Mouse (Mus musculus) forebrain, embryonic 10.5 days (tissue): Measurements from ENCODE around the gene Pla2g4a. TPM values are rescaled to one million over a fixed set of nuclear protein-coding genes. Genes with fewer than 3 reads are reported as not detected.
"Not testable (repeated sequence)": the region's sequence is repeated elsewhere in the genome, so short reads cannot be mapped to it uniquely, and the experiment has no call there.

ENCODE experiments used
- DNase-seq: peaks from one replicate; pipeline ENCODE4 v3.0.0-alpha.2; 2017; ENCODE audit warnings: low spot score; ENCODE audit errors: extremely low spot score
- H3K27ac ChIP-seq: fragments of 300-500 bp; sonication (generic); 2 replicates; pipeline ENCODE4 v1.5.1; 2016; ENCODE audit warnings: mild to moderate bottlenecking
- H3K27me3 ChIP-seq: fragments of 300-500 bp; sonication (generic); 2 replicates; pipeline ENCODE4 v1.6.1; 2016; ENCODE audit warnings: mild to moderate bottlenecking; ENCODE audit not compliant: poor library complexity, severe bottlenecking
- H3K36me3 ChIP-seq: fragments of 300-500 bp; sonication (generic); replicated peaks from 2 replicates; pipeline ENCODE4 v1.6.1; 2016; ENCODE audit warnings: mild to moderate bottlenecking, moderate library complexity
- H3K4me1 ChIP-seq: fragments of 300-500 bp; sonication (generic); 2 replicates; pipeline ENCODE4 v1.6.1; 2016
- H3K4me3 ChIP-seq: fragments of 300-500 bp; sonication (generic); 2 replicates; pipeline ENCODE4 v1.5.1; 2016; ENCODE audit warnings: mild to moderate bottlenecking, moderate library complexity
- H3K9me3 ChIP-seq: fragments of 300-500 bp; sonication (generic); 2 replicates; pipeline ENCODE4 v1.6.1; 2016; ENCODE audit warnings: mild to moderate bottlenecking, moderate library complexity
- WGBS: fragments of 180-500 bp; shearing (Covaris S2); methylation state at CpG from one replicate; pipeline ENCODE4 v1.1.7; 2016; 5-methylcytosine and 5-hydroxymethylcytosine counted together
- polyA plus RNA-seq: library from polyadenylated mRNA; unstranded; fragments of >200 nt; fragmentation: Nextera tagmentation; extraction: Ambion mirVana; gene quantifications from 2 replicates; pipeline ENCODE4 v1.2.1, GENCODE M21; 2016

Gene Pla2g4a
- polyA plus RNA-seq, 1 experiment from 2014 or later: 5.0 TPM

DNA sequence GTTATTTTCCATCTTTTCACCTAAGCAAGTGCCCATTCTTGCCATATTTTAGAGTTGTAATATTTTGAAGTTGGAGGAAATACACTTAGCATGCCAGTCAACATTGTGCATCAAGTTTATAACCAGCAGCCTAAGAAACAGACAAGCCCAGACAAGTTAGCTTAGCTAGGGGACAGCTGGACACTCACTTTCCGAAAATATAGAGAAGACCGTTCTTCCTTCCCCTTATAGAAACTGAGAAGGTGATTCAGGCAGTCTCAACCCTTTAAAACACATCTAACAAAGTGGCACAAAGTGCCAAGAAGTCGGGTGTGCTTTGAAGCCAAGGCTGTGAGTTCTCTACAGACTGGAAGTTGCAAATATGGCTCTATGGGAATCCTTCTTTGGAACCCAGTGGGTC lies 10.4 kb downstream of the Pla2g4a start:
- 87% methylated on average over 3 of the region's 3 CpGs for WGBS
- H3K9me3 ChIP-seq: no peaks in the 10 kb centered on the region
- DNase-seq: no peak

DNA sequence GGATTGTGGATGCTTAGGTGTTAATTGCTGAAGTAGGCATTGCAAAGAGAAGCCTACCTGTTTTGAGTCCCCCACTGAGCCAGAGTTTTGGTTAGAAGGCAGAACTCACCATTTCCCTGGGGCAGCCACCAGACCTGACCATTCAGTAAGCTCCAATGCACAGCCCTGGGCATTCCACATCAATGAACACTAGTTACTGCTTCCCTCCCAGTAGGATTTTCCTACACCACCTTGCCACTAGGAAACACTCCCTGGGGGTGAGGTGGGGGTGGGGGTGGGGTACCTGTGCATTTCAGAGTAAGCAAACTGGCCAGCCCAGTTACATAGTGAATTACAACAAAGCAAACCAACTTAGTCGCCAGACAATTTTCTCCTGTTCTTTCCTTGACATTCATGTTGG lies 10.8 kb downstream of the Pla2g4a start:
- H3K9me3 ChIP-seq: no peaks in the 10 kb centered on the region
- no peak overlapping the region for H3K27ac ChIP-seq
- H3K4me3 ChIP-seq: no peak overlapping the region
- DNase-seq: no peak
- H3K4me1 ChIP-seq: no peaks in the 10 kb centered on the region
- H3K27me3 ChIP-seq: no peaks in the 10 kb centered on the region
- no peaks in the 10 kb centered on the region for H3K36me3 ChIP-seq
- WGBS: 67% methylated on average over 1 of the region's 1 CpGs

More for the DNA sequence above, 10.4 kb downstream of the Pla2g4a start:
- no peak overlapping the region for H3K4me3 ChIP-seq
- H3K27me3 ChIP-seq: no peaks in the 10 kb centered on the region
- H3K4me1 ChIP-seq: no peaks in the 10 kb centered on the region
- no peak overlapping the region for H3K27ac ChIP-seq
- no peaks in the 10 kb centered on the region for H3K36me3 ChIP-seq

- no peak for DNase-seq
- Histone ChIP-seq H3K36me3 (no peaks in the 10 kb centered on the region), H3K4me3 (no peak overlapping the region), H3K9me3 (no peaks in the 10 kb centered on the region), H3K4me1 (no peaks in the 10 kb centered on the region), H3K27ac (no peak overlapping the region), H3K27me3 (no peaks in the 10 kb centered on the region)
- WGBS: 87% methylated on average over 1 of the region's 1 CpGs
Measured at GRCm38 (mm10) chr1:149949334-149949733, 11.8 kb downstream of the Pla2g4a start.

GRCm38 (mm10) chr1:149948066-149948825 lies 12.8 kb downstream of the Pla2g4a start:
- Histone ChIP-seq H3K9me3 (no peaks in the 10 kb centered on the region), H3K27ac (no peak overlapping the region), H3K27me3 (no peaks in the 10 kb centered on the region), H3K36me3 (no peaks in the 10 kb centered on the region), H3K4me1 (no peaks in the 10 kb centered on the region), H3K4me3 (no peak overlapping the region)
- DNase-seq: no peak
- WGBS: 89% methylated on average over 8 of the region's 8 CpGs

- H3K4me3 ChIP-seq: no peak overlapping the region
- no peak for DNase-seq
- H3K27ac ChIP-seq: no peak overlapping the region
- WGBS: 80% methylated on average over 5 of the region's 5 CpGs
- H3K9me3 ChIP-seq: no peaks in the 10 kb centered on the region
- no peaks in the 10 kb centered on the region for H3K36me3 ChIP-seq
- H3K4me1 ChIP-seq: no peaks in the 10 kb centered on the region
- H3K27me3 ChIP-seq: no peaks in the 10 kb centered on the region
Measured at GRCm38 (mm10) chr1:149946993-149947392, 14.1 kb downstream of the Pla2g4a start.

DNA sequence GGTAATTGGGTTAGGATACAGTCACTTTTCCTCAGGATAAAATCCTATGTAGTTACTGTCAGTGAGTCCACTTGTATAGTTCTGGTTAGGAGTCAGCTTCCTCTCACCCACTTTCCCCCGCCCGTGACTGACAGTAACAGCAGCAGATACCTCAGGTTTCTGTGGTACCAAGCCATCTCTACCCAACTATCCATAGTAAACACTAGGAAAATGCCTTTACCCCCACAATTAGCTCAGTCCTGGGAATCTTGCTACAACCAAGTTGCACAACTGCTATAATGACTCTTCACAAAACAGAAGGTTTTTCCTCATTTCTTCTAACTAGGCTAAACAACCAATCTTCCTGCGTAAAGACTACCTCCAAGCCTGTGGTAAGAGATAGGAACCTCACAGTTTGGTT lies 14.7 kb downstream of the Pla2g4a start:
- WGBS: 87% methylated on average over 3 of the region's 3 CpGs
- no peak overlapping the region for H3K4me3 ChIP-seq
- no peaks in the 10 kb centered on the region for H3K36me3 ChIP-seq
- H3K9me3 ChIP-seq: no peaks in the 10 kb centered on the region
- no peak overlapping the region for H3K27ac ChIP-seq
- H3K4me1 ChIP-seq: no peaks in the 10 kb centered on the region
- no peak for DNase-seq
- H3K27me3 ChIP-seq: no peaks in the 10 kb centered on the region

- H3K27me3 ChIP-seq: no peaks in the 10 kb centered on the region
- no peak overlapping the region for H3K27ac ChIP-seq
- H3K9me3 ChIP-seq: no peaks in the 10 kb centered on the region
- DNase-seq: no peak
- no peaks in the 10 kb centered on the region for H3K36me3 ChIP-seq
- H3K4me1 ChIP-seq: no peaks in the 10 kb centered on the region
- 84% methylated on average over 2 of the region's 2 CpGs for WGBS
- no peak overlapping the region for H3K4me3 ChIP-seq
Measured at GRCm38 (mm10) chr1:149943611-149944010, 17.5 kb downstream of the Pla2g4a start.

GRCm38 (mm10) chr1:149940301-149940700 lies 20.8 kb downstream of the Pla2g4a start:
- H3K27me3 ChIP-seq: no peaks in the 10 kb centered on the region
- H3K4me1 ChIP-seq: no peaks in the 10 kb centered on the region
- H3K36me3 ChIP-seq: no peaks in the 10 kb centered on the region
- no peak overlapping the region for H3K4me3 ChIP-seq
- H3K27ac ChIP-seq: no peak overlapping the region
- no peaks in the 10 kb centered on the region for H3K9me3 ChIP-seq
- DNase-seq: no peak
- 92% methylated on average over 1 of the region's 1 CpGs for WGBS

DNA sequence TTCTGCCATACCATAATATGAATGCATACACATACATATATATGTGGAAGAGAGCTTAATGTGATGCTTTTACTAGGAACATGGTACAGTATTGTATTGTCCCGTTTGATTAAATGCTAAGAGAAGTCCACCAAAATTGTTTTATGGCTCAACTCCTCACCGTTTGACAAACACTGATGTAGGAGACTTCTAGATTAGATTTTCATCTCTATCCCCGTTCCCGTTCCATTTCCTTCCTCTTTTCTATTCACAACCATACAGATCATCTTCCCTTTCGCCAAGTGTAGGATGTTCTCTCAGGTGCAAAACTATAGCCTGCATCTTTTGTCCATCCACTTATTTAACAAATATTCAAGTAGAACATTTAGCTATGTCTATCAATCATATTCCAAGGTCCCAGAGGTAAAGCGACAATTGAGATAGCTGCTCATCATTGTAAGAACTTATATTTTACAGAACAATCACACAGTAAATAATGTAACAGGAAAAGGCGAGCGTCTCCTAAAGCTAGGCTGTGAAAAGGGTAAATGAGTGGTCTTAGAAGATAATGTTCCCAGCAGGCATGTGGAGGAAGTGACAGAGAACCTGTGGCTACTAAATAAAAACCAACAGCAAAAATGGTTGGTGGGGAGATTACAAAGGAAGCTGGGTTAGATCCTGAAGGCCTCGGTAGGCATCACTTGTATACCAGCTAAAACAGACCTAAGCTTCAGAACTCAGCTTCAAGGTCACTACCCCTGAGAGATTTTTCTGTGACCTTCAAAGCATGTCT lies 21.6 kb downstream of the Pla2g4a start:
- no peaks in the 10 kb centered on the region for H3K27me3 ChIP-seq
- H3K4me3 ChIP-seq: no peak overlapping the region
- no peaks in the 10 kb centered on the region for H3K4me1 ChIP-seq
- 85% methylated on average over 9 of the region's 9 CpGs for WGBS
- no peaks in the 10 kb centered on the region for H3K9me3 ChIP-seq
- no peak for DNase-seq
- H3K36me3 ChIP-seq: no peaks in the 10 kb centered on the region
- H3K27ac ChIP-seq: no peak overlapping the region

DNA sequence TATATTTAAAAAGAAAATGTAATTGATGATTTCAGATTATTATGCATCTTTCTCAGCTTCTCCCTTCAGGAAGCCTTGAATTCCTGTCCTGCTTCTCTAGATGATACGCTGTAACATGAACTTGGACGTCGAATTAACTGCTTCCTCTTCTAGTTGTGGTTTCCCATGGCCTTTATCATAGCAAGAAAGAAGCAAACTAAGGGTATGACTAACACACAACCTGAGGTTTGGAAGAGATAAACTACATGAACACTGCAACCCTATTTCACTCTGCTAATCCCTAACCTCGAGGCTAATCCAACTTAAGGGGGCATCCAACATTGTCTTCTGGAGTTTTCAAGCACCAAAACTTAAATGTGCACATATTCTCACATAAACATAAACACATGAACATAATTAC lies 23.3 kb downstream of the Pla2g4a start:
- Histone ChIP-seq H3K4me1 (no peaks in the 10 kb centered on the region), H3K36me3 (no peaks in the 10 kb centered on the region), H3K27ac (no peak overlapping the region), H3K27me3 (no peaks in the 10 kb centered on the region), H3K9me3 (no peaks in the 10 kb centered on the region), H3K4me3 (no peak overlapping the region)
- no peak for DNase-seq
- WGBS: 83% methylated on average over 4 of the region's 4 CpGs

- Histone ChIP-seq H3K9me3 (no peaks in the 10 kb centered on the region), H3K4me1 (no peaks in the 10 kb centered on the region), H3K36me3 (no peaks in the 10 kb centered on the region), H3K4me3 (no peak overlapping the region), H3K27ac (no peak overlapping the region), H3K27me3 (no peaks in the 10 kb centered on the region)
- 89% methylated on average over 5 of the region's 5 CpGs for WGBS
- no peak for DNase-seq
Measured at GRCm38 (mm10) chr1:149929140-149929539, 31.9 kb downstream of the Pla2g4a start.

DNA sequence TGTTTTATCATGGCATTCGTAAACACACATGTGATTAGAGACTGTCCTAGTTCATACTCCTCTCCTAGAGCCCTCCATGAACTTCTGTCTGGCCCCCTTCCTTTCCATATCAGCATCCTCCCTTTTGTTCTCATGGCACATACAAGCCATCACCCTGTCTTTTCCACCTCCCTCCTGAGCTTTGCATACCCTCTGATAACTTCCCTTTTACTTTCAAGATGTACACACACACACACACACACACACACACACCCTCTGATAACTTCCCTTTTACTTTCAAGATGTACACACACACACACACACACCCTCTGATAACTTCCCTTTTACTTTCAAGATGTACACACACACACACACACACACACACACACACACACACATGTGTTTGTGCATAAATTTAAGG lies 37.4 kb downstream of the Pla2g4a start:
- not testable (repeated sequence) for H3K4me1 ChIP-seq, H3K27me3 ChIP-seq, H3K9me3 ChIP-seq, H3K4me3 ChIP-seq, DNase-seq, H3K36me3 ChIP-seq, H3K27ac ChIP-seq
- WGBS: 100% methylated on average over 1 of the region's 1 CpGs

DNA sequence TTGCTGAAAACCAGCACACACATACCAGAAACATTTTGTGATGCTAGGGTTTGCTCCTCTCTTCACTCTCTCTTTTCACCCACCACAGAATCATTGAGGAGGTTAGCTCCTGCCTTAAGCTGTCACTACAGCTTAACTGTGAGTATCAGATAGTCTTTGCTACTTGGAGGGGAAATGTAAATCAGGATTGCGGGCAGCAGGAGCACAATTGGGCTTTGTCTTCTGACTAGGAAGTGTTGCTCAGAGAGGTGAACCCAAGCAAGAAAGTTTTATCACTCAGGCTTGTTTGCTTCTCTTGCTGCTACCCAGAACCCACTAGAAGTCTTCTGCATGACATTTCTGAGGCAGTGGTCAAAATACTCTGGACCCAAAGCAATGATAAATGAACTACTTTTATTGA lies 38.9 kb downstream of the Pla2g4a start:
- H3K36me3 ChIP-seq: no peaks in the 10 kb centered on the region
- H3K27me3 ChIP-seq: no peaks in the 10 kb centered on the region
- 35% methylated on average over 1 of the region's 1 CpGs for WGBS
- DNase-seq: no peak
- no peak overlapping the region for H3K27ac ChIP-seq
- H3K9me3 ChIP-seq: no peaks in the 10 kb centered on the region
- no peaks in the 10 kb centered on the region for H3K4me1 ChIP-seq
- H3K4me3 ChIP-seq: no peak overlapping the region
